Mouse (Mus musculus) hindbrain, embryonic 16.5 days (tissue): Measurements from ENCODE around the gene Vangl1. TPM values are rescaled to one million over a fixed set of nuclear protein-coding genes. Genes with fewer than 3 reads are reported as not detected.

Experiments
- ATAC-seq: fragments of 200-750 bp; cut with Nextera tagmentation; 2 replicates; pipeline ENCODE4 v1.8.0; 2017; ENCODE audit warnings: moderate TSS enrichment, moderate library complexity
- H3K27ac ChIP-seq: fragments of 300-500 bp; sonication (generic); 2 replicates; pipeline ENCODE4 v1.5.1; 2014; ENCODE audit warnings: low read depth, mild to moderate bottlenecking, control low read depth, low read length, moderate library complexity
- H3K27me3 ChIP-seq: fragments of 300-500 bp; sonication (generic); replicated peaks from 2 replicates; pipeline ENCODE4 v1.6.1; 2014; ENCODE audit warnings: low read length; ENCODE audit not compliant: control insufficient read depth, insufficient read depth
- H3K36me3 ChIP-seq: fragments of 300-500 bp; sonication (generic); 2 replicates; pipeline ENCODE4 v1.6.1; 2014; ENCODE audit warnings: mild to moderate bottlenecking, low read length, moderate library complexity, mixed read lengths; ENCODE audit not compliant: control insufficient read depth, insufficient read depth
- H3K4me1 ChIP-seq: fragments of 300-500 bp; sonication (generic); 2 replicates; pipeline ENCODE4 v1.6.1; 2014; ENCODE audit warnings: low read depth, low read length; ENCODE audit not compliant: control insufficient read depth, insufficient read depth
- H3K4me2 ChIP-seq: fragments of 300-500 bp; sonication (generic); 2 replicates; pipeline ENCODE4 v1.6.1; 2014; ENCODE audit warnings: mild to moderate bottlenecking, low read length, control low read depth, moderate library complexity
- H3K4me3 ChIP-seq: fragments of 300-500 bp; sonication (generic); 2 replicates; pipeline ENCODE4 v1.5.1; 2014; ENCODE audit warnings: mild to moderate bottlenecking, low read length, control low read depth, moderate library complexity
- H3K9ac ChIP-seq: fragments of 300-500 bp; sonication (generic); 2 replicates; pipeline ENCODE4 v1.6.1; 2014; ENCODE audit warnings: low read depth, mild to moderate bottlenecking, control low read depth, low read length, moderate library complexity
- H3K9me3 ChIP-seq: fragments of 300-500 bp; sonication (generic); 2 replicates; pipeline ENCODE4 v1.6.1; 2014; ENCODE audit warnings: mild to moderate bottlenecking, low read length, moderate library complexity; ENCODE audit not compliant: control insufficient read depth
- WGBS: fragments of 180-500 bp; shearing (Covaris S2); extraction: QIAGEN DNeasy Blood & Tissue Kit; methylation state at CpG from one replicate; pipeline ENCODE4 v1.1.7; 2014; 5-methylcytosine and 5-hydroxymethylcytosine counted together
- polyA plus RNA-seq: library from polyadenylated mRNA; unstranded; fragments of >200 nt; fragmentation: Nextera tagmentation; extraction: Ambion mirVana; gene quantifications from 2 replicates; pipeline ENCODE4 v1.2.1, GENCODE M21; 2015

Gene Vangl1
- polyA plus RNA-seq, 1 experiment from 2014 or later, result 7.9 TPM

- Histone ChIP-seq H3K9ac (no peak overlapping the region), H3K27ac (no peak overlapping the region), H3K4me1 (peaks cover 6% of the 10 kb centered on the region; the same call in 1 of the 2 replicates), H3K9me3 (no peaks in the 10 kb centered on the region), H3K27me3 (no peaks in the 10 kb centered on the region), H3K4me2 (no peak overlapping the region), H3K4me3 (no peak overlapping the region), H3K36me3 (no peaks in the 10 kb centered on the region)
- WGBS, result 21% methylated on average over 10 of the region's 10 CpGs
- no peak for ATAC-seq
These were observed 68.9 kb downstream of the Vangl1 start for GRCm38 (mm10) chr3:102135389-102136113.

- H3K27ac ChIP-seq, result no peak overlapping the region
- no peak overlapping the region for H3K4me2 ChIP-seq
- ATAC-seq, result peak; percentile 48; the same call in 1 of the 2 replicates
- WGBS, result 82% methylated on average over 9 of the region's 9 CpGs
- peaks cover 2% of the 10 kb centered on the region; the same call in 1 of the 2 replicates for H3K4me1 ChIP-seq
- no peak overlapping the region for H3K9ac ChIP-seq
- H3K36me3 ChIP-seq, result no peaks in the 10 kb centered on the region
- H3K4me3 ChIP-seq, result no peak overlapping the region
- no peaks in the 10 kb centered on the region for H3K9me3 ChIP-seq
- H3K27me3 ChIP-seq, result no peaks in the 10 kb centered on the region
These were observed 72.7 kb downstream of the Vangl1 start for GRCm38 (mm10) chr3:102131627-102132324.

GRCm38 (mm10) chr3:102130478-102130877, 74.0 kb downstream of the Vangl1 start:
- ATAC-seq, result no peak

DNA sequence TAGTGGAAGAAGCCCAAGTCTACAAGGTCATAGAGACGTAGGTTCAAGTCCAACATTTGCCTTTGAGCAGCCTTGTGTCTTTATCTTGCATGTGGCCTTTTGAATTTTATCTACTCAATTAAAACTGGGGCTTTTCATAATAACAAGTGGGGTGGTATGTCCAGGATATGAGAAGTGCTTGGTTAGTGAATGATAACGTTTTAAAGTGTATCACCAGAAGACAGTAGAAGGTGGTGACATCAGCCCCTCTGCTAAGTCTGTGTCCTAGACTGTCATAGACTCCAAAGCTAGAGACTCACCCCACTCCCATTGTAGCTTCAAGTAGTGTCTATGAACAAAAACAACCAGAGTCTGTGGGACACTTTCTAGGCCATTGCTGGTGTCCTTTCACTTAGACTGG, 76.3 kb downstream of the Vangl1 start:
- Histone ChIP-seq H3K4me1 (no peaks in the 10 kb centered on the region), H3K4me2 (no peak overlapping the region), H3K27ac (no peak overlapping the region), H3K36me3 (no peaks in the 10 kb centered on the region), H3K9me3 (no peaks in the 10 kb centered on the region), H3K27me3 (no peaks in the 10 kb centered on the region), H3K4me3 (no peak overlapping the region), H3K9ac (no peak overlapping the region)
- ATAC-seq, result no peak
- 91% methylated on average over 2 of the region's 2 CpGs for WGBS

More at GRCm38 (mm10) chr3:102130478-102130877, 74.0 kb downstream of the Vangl1 start:
- Histone ChIP-seq H3K4me3 (no peak overlapping the region), H3K27ac (no peak overlapping the region), H3K4me1 (peaks cover 1% of the 10 kb centered on the region; the same call in 1 of the 2 replicates), H3K9ac (no peak overlapping the region), H3K27me3 (no peaks in the 10 kb centered on the region), H3K9me3 (no peaks in the 10 kb centered on the region), H3K4me2 (no peak overlapping the region), H3K36me3 (no peaks in the 10 kb centered on the region)
- 67% methylated on average over 6 of the region's 6 CpGs for WGBS

DNA sequence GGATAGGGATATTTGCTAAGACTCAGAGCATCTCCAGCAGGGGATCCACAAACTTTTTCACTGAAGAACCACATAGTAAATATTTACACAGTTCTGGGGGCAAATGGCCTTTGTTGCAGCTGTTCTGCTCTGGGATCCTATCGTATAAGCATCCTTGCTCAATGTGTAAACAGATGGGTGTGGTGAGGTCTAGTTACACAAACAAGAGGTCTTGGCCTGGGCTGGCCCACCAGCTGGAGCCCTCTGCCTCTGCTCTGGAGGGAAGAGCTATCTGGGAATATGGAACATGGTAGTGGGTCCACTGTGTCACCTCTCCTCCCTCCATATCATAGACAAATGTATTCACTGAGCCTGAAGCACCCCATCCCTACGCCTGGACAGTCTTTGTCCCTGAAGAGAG, 77.4 kb downstream of the Vangl1 start:
- no peaks in the 10 kb centered on the region for H3K4me1 ChIP-seq
- no peaks in the 10 kb centered on the region for H3K9me3 ChIP-seq
- H3K4me3 ChIP-seq, result no peak overlapping the region
- H3K36me3 ChIP-seq, result no peaks in the 10 kb centered on the region
- WGBS, result 92% methylated on average over 2 of the region's 2 CpGs
- no peaks in the 10 kb centered on the region for H3K27me3 ChIP-seq
- H3K9ac ChIP-seq, result no peak overlapping the region
- H3K4me2 ChIP-seq, result no peak overlapping the region
- ATAC-seq, result no peak
- H3K27ac ChIP-seq, result no peak overlapping the region

DNA sequence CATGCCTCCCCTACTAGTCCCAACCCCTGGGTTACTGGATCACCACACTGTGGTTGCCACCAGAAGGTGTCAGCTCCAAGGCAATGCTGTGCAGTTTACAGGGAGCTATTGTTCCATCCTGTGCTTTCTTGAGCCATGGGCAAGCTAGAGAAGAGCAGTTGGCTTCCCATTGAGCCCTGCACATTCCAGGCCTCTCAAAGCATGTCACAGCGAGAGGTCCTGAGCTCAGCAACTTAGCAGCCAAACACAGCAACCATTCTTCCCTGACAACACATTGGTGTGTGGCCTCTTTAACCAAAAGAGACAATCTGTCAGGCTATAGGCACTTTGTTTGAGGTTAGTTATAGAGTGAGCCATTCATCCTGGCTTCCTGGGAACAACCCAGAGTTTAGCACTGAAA, 78.9 kb downstream of the Vangl1 start:
- Histone ChIP-seq H3K27me3 (no peaks in the 10 kb centered on the region), H3K9me3 (no peaks in the 10 kb centered on the region), H3K36me3 (no peaks in the 10 kb centered on the region), H3K27ac (no peak overlapping the region), H3K4me3 (no peak overlapping the region), H3K4me2 (no peak overlapping the region), H3K9ac (no peak overlapping the region), H3K4me1 (no peaks in the 10 kb centered on the region)
- ATAC-seq, result 0 out of 2 replicates have a peak, but pooled peaks have one; percentile 34
- WGBS, result 17% methylated on average over 1 of the region's 1 CpGs

GRCm38 (mm10) chr3:102123654-102124053, 80.8 kb downstream of the Vangl1 start:
- Histone ChIP-seq H3K4me3 (no peak overlapping the region), H3K36me3 (no peaks in the 10 kb centered on the region), H3K4me1 (no peaks in the 10 kb centered on the region), H3K27ac (no peak overlapping the region), H3K9me3 (no peaks in the 10 kb centered on the region), H3K4me2 (no peak overlapping the region), H3K27me3 (no peaks in the 10 kb centered on the region), H3K9ac (no peak overlapping the region)
- 76% methylated on average over 6 of the region's 6 CpGs for WGBS
- ATAC-seq, result no peak

GRCm38 (mm10) chr3:102122046-102122445, 82.4 kb downstream of the Vangl1 start:
- no peaks in the 10 kb centered on the region for H3K27me3 ChIP-seq
- no peak for ATAC-seq
- no peak overlapping the region for H3K9ac ChIP-seq
- H3K27ac ChIP-seq, result no peak overlapping the region
- 71% methylated on average over 7 of the region's 7 CpGs for WGBS
- no peak overlapping the region for H3K4me3 ChIP-seq
- no peaks in the 10 kb centered on the region for H3K9me3 ChIP-seq
- no peaks in the 10 kb centered on the region for H3K36me3 ChIP-seq
- H3K4me2 ChIP-seq, result no peak overlapping the region
- H3K4me1 ChIP-seq, result no peaks in the 10 kb centered on the region

- no peaks in the 10 kb centered on the region for H3K27me3 ChIP-seq
- no peak overlapping the region for H3K9ac ChIP-seq
- no peak overlapping the region for H3K4me2 ChIP-seq
- no peaks in the 10 kb centered on the region for H3K36me3 ChIP-seq
- H3K27ac ChIP-seq, result no peak overlapping the region
- no peaks in the 10 kb centered on the region for H3K9me3 ChIP-seq
- H3K4me1 ChIP-seq, result no peaks in the 10 kb centered on the region
- no peak for ATAC-seq
- no peak overlapping the region for H3K4me3 ChIP-seq
These were observed 83.5 kb downstream of the Vangl1 start for GRCm38 (mm10) chr3:102120947-102121346.
